Mouse (Mus musculus) lung, adult 18-20 months (tissue): ENCODE results near the gene Mpg.

Experiments
- DNase-seq, 2 experiments: peaks; one replicate each; pipeline ENCODE4 v3.0.0; 2022; ENCODE audit warnings: mixed read lengths in 2 of 2

Gene Mpg

GRCm38 (mm10) chr11:32231125-32231524 is 4.8 kb downstream of the Mpg start:
- no peak for DNase-seq

DNA sequence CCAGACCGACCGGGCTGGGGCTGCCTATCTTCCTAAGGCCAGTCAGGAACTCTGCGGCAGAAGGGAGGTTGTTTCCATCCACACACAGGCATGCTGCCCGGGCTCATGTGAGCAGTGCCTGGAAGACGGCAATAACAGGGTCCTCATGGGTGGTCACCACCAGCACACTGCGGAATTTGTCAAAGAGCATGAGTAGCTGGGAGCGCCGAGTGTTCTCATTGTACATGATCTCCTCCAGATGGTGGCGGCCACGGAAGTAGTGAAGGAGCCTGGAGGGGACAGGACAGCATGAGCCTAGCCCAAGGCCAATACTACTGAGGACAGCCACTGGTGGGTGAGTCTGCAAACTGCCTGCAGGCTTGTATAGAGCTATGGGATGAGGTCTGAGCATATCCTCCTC is 6.5 kb downstream of the Mpg start:
- DNase-seq = no peak

- no peak for DNase-seq
Observed at GRCm38 (mm10) chr11:32233895-32234294, 7.6 kb downstream of the Mpg start.

GRCm38 (mm10) chr11:32234816-32235485 is 8.6 kb downstream of the Mpg start:
- no peak for DNase-seq

- DNase-seq = peak; percentile 47 to 53
Observed at GRCm38 (mm10) chr11:32235646-32236045, 9.3 kb downstream of the Mpg start.

GRCm38 (mm10) chr11:32236132-32236531 is 9.8 kb downstream of the Mpg start:
- no peak for DNase-seq

GRCm38 (mm10) chr11:32236712-32237410 is 10.6 kb downstream of the Mpg start:
- DNase-seq = peak in 1 of 2 experiments; percentile 41

DNA sequence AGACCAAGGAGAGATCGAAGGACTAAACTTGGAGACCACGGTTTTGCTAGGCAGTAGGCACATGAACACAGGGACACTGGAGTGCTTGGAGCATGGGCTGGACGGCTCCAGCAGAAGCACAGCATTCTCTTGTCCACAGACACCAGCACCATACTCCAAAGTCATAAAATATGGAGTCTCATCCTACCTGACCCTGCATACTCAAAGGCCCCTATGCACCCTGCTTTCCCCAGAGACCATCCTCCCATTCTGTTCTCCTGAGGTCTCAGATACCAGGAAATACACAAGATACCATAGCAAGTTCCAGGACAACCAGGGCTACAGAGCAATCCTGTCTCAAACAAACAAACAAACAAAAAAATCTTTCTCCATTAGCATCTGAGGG is 11.1 kb downstream of the Mpg start:
- DNase-seq = no peak

- DNase-seq = peak; percentile 70 to 77
Observed at GRCm38 (mm10) chr11:32238093-32238860, 12.0 kb downstream of the Mpg start.

DNA sequence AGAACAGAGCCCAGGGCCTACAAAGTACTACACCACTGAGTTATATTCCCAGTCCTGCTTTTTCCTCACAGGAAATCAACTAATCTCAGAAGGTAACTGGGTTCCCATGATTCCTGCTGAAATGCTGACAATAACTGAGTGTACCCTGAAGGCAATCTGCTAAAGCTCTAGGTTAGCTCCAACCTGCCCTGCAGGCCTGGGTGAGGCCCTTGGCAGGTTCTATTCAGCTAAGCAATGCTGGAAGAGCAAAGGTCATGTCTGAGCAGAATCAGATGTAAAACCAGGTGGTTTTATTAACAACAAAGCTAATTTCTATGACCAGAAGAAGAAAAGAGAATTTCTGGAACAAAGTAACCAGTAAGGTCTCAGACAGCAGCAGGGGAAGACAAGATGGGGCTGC is 15.1 kb downstream of the Mpg start:
- DNase-seq = no peak

- no peak for DNase-seq
Observed at GRCm38 (mm10) chr11:32242209-32242608, 15.9 kb downstream of the Mpg start.

DNA sequence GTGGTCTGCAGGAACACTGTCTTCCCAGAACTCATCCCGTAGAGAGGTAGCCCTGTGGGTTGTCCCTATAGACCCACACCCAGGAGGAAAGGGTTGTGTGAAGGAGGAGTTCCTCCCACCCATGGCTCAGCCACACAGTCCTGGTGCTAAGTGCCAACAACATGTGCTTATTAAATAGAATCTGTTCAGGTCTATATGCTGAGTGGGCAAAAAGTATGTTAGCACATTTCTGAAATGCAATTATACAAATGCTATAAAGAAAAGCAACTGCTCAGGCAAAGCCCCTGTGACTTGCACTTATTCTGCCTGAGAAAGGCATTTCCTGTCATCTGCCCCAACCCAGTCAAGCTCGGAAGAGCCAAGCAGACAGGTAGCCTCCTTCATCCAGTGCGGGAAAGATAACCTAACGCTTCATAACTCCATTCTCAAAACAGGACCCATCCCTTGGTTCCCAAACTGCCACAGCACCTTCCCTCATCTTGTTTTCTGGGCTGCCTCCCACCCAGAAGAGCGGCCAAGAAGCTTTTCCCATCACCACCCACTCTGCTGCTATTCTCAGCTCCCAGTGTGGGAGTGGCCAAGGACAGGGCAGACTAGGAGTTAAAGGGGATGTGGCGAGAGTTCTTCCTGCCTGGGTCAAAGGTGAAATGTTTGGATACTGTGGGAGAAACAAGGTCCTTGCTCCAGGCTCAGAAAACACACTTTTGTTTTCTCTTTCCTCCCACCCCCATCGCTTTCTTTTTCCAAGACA is 17.1 kb downstream of the Mpg start:
- DNase-seq = no peak

DNA sequence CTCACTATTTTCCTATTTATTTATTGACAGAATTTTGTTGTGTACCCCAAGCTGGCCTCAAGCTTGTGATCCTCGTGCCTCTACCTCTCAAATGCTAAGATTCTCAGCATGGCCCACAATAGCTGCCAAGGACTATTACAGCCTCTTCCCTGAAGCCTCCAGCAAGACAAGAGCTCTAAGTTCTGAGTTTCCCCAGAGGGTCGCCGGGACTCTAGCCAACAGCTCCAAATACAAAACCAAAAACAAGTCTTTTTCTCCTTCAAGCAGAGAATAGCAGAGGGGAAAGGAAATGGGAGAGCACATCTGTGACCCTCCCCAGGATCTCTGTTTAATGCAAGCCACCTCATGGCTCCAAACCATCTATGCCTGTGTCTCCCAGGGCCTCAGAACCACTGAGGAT is 17.8 kb downstream of the Mpg start:
- no peak for DNase-seq

- DNase-seq = no peak
Observed at GRCm38 (mm10) chr11:32244617-32245016, 18.3 kb downstream of the Mpg start.

GRCm38 (mm10) chr11:32245614-32246013 is 19.3 kb downstream of the Mpg start:
- DNase-seq = no peak

DNA sequence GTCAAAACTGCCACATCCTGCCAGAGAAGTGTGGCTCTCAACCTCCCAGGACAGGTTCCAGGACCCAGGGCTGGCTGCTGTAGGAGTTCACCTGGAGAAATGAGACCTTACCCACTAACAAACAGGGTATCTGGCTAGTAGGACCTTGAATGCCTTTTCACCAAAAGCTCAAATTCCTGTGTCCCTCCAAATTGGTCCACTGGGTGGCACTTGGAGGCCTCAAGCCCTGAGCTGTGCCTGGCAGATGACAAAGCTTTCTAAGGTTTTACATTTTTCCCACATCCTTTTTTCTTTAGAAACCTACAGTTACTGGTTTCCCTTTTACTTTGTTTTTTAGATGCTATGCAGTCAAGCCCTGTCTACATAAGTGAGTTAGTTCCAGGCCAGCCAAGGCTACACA is 20.8 kb downstream of the Mpg start:
- DNase-seq = no peak

- no peak for DNase-seq
Observed at GRCm38 (mm10) chr11:32248350-32248749, 22.0 kb downstream of the Mpg start.

- no peak for DNase-seq
Observed at GRCm38 (mm10) chr11:32250880-32251763, 24.8 kb downstream of the Mpg start.

GRCm38 (mm10) chr11:32253121-32253520 is 26.8 kb downstream of the Mpg start:
- no peak for DNase-seq

GRCm38 (mm10) chr11:32256146-32256545 is 29.8 kb downstream of the Mpg start:
- DNase-seq = no peak

- DNase-seq = no peak
Observed at GRCm38 (mm10) chr11:32256566-32256965, 30.3 kb downstream of the Mpg start.
